Mouse (Mus musculus) v-Abl transformed pro-B cells (cell line): ENCODE data around the gene Ccr7.

Experiments
- in situ Hi-C, 2 experiments: fragments of 400-800 bp; cut with MboI; formaldehyde crosslinking; loops; one replicate each; pipeline ENCODE4 v1.15.1; 2025; ENCODE audit not compliant: unreplicated experiment in 2 of 2

Gene Ccr7

DNA sequence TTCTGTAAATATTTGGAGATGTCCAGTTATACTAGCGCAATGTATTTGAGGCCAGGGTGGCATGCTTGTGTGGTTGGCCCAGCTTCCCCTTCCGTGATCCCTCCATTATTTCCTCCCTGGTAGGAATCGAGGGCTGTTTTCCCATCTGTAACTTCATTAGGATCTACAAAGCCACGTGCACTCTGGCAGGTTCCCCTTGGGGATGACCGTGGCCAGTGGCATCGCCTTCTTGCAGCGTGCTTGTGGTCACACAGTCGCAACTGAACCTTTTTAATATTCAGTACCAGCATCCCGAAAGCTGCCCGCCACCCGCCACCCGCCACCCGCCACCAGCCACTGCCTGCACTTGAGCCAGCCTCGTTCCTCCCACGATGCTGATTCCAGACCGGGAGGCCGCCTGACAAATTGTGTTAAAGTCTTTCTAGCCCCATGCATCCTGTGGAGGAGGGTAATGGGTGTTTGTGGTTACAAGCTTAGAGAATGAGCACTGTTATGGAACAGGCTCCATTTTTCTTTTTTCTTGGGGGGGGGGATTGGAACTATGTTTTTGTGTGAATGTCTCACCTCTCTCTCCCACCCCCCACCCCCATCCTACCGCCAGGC, 12.3 kb downstream of the Ccr7 start:
- in situ Hi-C loops: loop anchor here in 1 of 2 experiments (10.0 kb wide), 1 partner anchor 218 kb away; the partner anchor contains the start of gene Rara

DNA sequence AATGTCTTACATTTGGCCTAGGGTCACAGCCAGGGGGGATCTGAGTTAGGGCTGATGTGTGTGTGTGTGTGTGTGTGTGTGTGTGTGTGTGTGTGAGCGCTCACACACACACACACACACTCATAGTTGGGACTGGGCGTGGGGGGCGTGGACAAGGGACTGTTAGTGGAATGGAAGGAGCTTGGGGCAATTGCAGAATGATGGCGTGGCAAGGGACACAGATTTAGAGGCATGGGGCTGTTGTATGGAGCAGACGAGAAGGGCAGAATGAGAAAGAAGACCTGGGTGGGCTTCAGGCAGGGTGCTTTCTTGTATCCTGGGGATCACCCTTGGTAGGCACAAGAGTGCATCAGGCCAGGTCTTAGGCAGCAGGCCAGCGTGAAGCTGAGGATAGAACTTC, 12.8 kb downstream of the Ccr7 start:
- in situ Hi-C loops: loop anchor here in 1 of 2 experiments (10.0 kb wide), 1 partner anchor 217 kb away; the partner anchor contains the start of gene Rara

DNA sequence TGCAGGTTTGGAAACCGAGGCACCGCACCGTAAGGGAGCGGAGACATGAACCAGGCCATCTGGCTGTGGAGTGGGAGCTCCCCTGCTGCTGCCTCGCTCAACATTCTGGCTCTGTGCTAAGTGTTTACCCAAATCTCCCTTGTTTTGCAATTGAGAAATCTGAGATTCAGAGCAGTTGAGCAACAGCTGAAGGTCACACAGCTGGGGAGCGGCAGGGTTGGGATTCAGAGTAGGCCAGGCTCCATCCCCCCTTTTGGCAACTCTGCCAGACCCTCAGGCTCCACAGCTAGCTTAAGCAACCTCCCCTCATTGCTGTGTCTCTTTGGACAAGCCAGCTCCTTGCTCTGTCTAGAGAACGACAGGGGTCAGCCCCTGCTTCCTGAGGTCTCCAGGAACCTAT, 13.3 kb downstream of the Ccr7 start:
- in situ Hi-C loops: loop anchor here in 1 of 2 experiments (10.0 kb wide), 1 partner anchor 217 kb away; the partner anchor contains the start of gene Rara

DNA sequence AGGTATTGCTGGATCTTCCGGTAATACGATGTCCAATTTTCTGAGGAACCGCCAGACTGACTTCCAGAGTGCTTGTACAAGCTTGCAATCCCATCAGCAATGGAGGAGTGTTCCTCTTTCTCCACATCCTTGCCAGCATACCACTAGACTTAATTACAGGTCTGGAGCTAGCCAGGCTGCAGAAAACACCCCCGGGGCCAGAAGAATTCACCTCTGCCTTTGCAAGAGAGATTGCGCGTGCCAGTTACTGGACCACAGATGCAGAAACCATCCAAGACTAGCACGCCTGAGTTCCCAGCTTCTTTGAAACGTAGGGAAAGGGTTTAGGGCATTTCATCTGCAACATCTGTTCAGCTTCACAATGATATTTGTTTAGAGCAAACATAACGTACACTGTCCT, 15.9 kb downstream of the Ccr7 start:
- in situ Hi-C loops: loop anchor here in 1 of 2 experiments (10.0 kb wide), 1 partner anchor 46 kb away; no protein-coding TSS in a partner anchor

- in situ Hi-C loops: loop anchor here in 1 of 2 experiments (10.0 kb wide), 1 partner anchor 47 kb away; no protein-coding TSS in a partner anchor
Observed at GRCm38 (mm10) chr11:99137385-99137784, 17.5 kb downstream of the Ccr7 start.

DNA sequence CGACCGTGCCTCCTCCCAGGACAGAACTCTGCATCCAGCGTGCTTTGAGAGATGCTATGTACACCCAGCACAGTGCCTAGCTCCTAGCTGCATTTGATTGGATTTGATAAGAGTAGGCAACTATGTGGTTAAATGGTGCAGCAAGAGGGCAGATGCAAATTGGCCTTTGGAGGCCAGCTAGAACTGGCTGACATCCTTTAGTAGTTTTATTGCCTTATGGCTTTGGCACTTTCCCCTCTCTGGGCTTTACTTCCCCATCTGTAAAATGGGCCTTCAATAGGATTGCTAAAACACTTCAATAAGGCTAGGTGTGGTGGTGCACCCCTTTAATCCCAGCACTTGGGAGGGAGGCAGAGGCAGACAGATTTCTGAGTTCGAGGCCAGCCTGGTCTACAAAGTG, 17.9 kb downstream of the Ccr7 start:
- in situ Hi-C loops: loop anchor here in 1 of 2 experiments (10.0 kb wide), 1 partner anchor 48 kb away; no protein-coding TSS in a partner anchor

DNA sequence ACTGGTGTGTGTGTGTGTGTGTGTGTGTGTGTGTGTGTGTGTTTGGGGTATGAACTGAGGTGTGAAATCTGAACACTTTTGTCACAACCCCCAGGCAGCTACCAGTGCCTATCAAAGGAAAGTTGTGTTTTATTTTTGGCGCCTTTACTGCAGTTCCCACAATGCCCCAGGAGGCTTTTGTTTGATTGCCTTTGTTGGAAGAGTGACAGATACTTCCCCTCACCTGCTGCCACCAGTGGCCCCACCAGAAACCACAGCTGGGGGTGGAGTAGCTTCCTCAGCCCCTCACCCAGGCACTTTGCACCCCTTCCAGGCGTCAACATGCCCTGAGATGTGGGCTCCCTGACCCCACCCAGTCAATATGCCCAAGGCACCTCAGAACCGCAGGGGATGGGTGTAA, 18.5 kb downstream of the Ccr7 start:
- in situ Hi-C loops: loop anchor here in 1 of 2 experiments (10.0 kb wide), 1 partner anchor 48 kb away; no protein-coding TSS in a partner anchor

GRCm38 (mm10) chr11:99135047-99135440, 19.8 kb downstream of the Ccr7 start:
- in situ Hi-C loops: loop anchor here in 1 of 2 experiments (10.0 kb wide), 1 partner anchor 50 kb away; no protein-coding TSS in a partner anchor

DNA sequence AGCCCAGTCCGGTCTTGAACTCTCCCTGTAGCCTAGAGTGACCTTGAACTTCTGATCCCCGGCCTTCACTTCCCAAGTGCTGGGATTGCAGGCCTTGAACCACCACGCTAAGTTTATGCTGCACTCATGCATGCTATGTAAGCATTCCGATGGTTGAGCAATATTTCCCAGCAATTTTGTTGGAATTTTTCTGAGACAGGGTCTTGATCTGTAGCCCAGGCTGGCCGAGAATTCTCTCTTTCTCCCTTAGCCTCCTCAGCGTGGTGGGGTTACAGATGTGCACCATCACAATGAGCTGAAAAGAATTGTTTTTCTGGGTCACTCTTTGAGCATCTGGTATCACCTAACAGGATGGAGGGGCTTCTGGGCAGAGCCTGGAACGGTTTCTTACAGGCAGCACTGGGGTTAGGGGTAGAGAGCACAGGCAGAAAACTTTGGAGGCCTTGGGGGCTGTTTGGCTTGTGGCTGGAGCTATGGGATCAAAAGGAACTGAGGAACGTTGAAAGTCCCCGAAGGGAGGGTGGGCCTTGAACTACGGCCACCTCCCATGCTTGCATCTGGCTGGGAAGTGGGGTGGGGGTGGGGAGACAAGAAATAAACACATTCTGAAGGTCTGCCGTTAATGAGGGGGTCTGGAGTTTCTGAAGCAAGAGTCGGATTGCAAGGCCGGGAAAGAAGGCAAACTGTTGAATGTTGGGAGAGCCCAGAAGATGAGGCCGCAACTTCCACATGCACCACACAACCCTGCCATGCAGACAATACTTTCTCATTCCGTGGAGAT, 20.4 kb downstream of the Ccr7 start:
- in situ Hi-C loops: loop anchor here in 1 of 2 experiments (10.0 kb wide), 1 partner anchor 50 kb away; no protein-coding TSS in a partner anchor

DNA sequence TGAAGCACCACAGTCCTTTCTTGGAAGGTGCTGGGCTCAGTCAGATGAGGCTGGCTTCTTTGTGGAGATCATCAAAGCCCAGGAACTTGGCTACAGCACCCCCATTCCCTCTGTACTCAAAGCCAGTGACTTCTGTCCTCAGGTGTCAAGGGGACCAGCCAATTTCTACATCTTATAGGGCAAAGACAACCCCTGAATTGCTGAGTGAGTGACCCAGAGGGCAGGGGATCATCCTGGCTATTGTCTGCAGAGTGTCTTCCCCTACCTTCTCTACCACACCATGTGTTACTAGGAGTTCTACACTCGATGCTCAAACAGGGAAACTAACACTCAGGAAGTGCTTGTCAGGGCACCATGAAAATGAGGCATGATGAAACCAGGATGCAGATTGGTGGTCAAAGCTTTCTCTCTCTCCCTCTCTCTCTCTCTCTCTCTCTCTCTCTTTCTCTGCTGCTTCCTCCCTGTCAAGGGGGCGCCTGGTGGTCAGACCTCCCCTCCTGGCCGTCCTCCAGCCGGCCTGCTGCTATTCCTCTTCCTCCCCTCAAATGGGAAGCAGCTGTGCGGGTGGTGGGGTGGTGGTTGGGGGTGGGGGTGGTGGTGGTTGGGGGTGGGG, 21.5 kb downstream of the Ccr7 start:
- in situ Hi-C loops: loop anchor here in 1 of 2 experiments (10.0 kb wide), 1 partner anchor 51 kb away; no protein-coding TSS in a partner anchor

DNA sequence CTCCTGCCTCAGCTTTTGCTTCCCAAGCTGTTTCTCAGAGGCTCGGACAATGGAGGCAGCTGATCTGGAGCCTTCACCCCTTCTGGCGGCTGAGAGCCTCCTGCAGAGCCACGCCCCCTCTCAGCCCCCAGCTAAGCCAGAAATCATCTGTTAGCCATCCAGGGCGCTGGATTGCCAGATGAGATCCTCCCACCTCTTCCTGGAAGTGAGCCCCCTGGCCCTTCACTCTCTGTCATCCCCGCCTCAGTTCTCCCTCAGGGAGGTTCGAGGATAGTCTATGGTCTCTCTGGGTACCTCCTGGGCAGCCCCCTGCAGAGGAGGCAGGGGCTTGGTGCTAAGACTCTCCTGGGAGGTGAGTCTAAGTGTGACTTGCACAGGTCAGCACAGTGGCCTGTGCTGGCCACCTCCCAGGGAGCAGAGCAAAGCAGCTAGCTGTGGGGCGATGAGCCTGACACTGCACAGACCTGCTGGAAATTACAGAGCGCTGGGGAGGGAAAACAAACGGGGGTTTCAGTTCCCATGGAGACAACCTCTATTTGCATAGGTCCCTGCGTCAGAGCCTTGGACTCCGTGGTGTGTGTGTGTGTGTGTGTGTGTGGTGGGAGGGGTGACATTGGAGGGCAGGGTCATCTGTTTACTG, 22.7 kb downstream of the Ccr7 start:
- in situ Hi-C loops: loop anchor here in 1 of 2 experiments (10.0 kb wide), 1 partner anchor 53 kb away; no protein-coding TSS in a partner anchor

DNA sequence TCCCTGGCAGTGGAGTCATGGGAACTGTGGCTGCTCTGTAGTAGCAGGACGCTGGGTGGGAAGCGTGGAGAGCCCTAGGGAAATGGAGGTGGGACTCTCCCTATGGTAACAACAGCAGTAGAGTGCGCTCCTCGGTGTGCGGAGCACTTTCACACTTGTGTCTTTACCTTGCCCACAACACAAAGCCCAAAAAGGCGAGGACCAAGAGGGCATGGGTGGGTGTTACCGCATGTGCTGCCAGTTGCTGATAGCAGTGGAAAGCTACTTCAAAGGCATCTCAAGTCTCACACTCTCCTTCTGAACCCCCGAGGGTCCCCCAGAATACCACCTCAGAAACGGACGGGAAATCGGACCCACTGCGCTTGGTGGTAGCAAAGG, 23.4 kb downstream of the Ccr7 start:
- in situ Hi-C loops: loop anchor here in 1 of 2 experiments (10.0 kb wide), 1 partner anchor 53 kb away; no protein-coding TSS in a partner anchor

- in situ Hi-C loops: loop anchor here in 1 of 2 experiments (10.0 kb wide), 1 partner anchor 54 kb away; no protein-coding TSS in a partner anchor
Observed at GRCm38 (mm10) chr11:99130736-99131462, 24.0 kb downstream of the Ccr7 start.

GRCm38 (mm10) chr11:99129287-99129686, 25.6 kb downstream of the Ccr7 start:
- in situ Hi-C loops: loop anchor here (10.0 kb wide), 2 partner anchors 166 to 214 kb away; no protein-coding TSS in a partner anchor

DNA sequence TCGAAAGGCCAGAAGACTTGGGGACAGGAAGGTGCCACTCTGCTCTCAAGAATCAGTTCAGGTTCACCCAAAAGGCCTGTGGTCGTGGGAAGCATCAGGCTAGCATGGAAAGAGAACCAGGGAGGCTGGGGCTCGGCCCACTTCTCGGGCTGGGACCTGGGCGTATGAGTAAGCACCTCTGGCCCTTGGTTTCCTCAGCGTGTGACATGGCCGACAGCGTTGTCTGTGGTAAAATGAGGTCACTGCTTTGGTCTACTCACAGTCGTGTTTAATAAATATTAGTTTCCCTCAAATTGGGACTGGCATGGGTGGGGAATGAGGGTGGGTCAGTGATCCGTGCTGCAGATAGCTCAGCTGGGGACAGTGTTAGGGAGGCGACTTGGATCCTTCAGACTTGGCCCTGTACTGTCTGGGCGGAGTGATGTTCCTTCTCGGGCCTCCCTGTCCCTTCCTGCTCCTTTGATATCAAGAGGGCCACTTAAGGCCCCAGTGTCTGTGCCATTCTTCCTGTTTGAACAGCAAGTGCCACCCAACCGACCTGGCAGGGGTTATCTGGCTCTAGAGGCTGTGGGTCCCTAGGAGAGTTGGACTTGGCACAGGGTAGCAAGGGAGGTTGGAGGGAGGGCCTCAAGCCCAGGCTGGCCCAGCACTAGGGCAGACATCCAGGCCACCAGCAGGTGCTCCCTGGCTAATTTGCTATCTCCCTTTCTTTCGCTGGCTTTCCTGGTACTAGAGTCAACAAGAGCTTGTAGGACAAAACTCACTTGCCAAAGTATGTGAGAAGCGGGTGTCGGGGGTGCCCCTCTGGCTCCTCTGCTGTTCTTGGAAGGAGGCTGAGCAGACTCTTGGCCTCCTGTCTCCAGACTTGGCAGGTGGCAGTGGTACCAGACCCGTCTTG, 26.8 kb downstream of the Ccr7 start:
- in situ Hi-C loops: loop anchor here (10.0 kb wide), 2 partner anchors 167 to 213 kb away; no protein-coding TSS in a partner anchor

DNA sequence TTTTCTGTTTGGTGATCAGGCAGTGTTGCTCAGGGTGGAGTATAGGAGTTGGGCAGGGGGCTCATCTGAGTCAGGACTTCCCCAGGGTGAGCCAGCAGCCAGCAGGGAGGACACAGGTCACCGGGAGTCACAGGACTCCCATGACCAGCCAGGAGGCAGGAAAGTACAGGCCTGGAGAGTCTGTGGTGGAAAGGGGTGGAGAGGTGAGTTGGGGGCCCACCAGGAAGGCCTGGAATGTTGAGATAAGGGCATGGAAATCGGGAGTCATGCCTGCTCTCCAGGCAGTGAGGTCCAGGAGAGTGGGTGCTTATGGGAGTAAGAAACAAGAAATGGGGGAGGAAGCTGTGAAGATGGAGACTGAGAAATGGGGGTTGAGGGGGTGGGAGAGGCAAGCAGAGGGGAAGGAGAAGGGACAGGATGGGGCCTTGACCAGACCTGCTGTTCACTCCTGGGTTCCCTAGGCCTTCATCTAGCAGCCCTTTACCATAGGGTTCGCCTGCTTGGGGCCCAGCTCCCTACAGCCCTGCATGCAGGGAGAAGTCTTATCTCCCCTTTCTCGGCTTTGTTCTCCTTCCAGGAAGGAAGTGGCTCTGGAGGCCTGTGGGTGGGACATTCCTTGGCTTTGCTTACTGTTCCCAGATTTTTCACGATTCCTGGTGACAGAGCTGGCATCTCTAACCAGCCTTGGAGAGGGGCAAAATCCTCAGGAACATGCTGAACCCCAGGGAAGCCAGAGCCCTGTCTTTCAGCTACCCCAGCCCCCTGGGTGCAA, 28.2 kb downstream of the Ccr7 start:
- in situ Hi-C loops: loop anchor here (10.0 kb wide), 2 partner anchors 168 to 212 kb away; no protein-coding TSS in a partner anchor

GRCm38 (mm10) chr11:99124635-99125029, 30.2 kb downstream of the Ccr7 start:
- in situ Hi-C loops: loop anchor here (5.0 to 10.0 kb wide), 5 partner anchors 87 to 210 kb away; no protein-coding TSS in a partner anchor
